Mouse (Mus musculus): ENCODE data around the gene Atxn7l2. TPM values are rescaled to one million over a fixed set of nuclear protein-coding genes. Genes with fewer than 3 reads are reported as not detected.

The Atxn7l2 gene
- 4.2 and 4.5 TPM in 2 replicates for total RNA-seq (2012; rRNA removed)
- total RNA-seq (2014; rRNA removed) = 3.4 and 3.8 TPM in 2 replicates
- polyA plus RNA-seq (2012; ENCODE audit: insufficient read length, low read depth) = 10.7 and 13.3 TPM in 2 replicates

DNA sequence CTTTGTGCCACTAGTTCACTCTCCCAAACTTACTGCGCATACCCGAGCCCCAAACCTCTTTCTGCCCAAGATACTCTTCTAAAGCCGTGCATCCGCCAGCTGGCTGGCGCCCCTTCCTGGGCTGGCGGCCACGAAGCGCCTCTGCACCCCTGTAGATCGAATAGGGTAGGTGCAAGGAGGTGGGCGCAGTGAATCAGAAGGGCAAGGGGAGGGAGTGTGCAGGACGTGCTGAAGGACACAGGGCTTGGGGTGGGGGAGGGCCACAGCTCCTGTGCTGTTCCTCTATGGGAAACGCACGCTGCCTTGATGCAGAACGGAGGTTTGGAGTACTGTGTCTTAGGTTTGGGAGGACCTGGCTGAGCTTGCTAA, at the start of gene Atxn7l2:
Gene Atxn7l2 (minus strand): TSS at position 164 of the 369 bp plus-strand sequence.
- Histone ChIP-seq H3K4me3 (replicated peaks in 1 of 3; ENCODE audit: low read depth in 2 of 3, low read length in 2 of 3, poor library complexity in 1 of 3) (peak within 1 kb of the TSS; percentile 60 to 80 (median 70)), H3K27me3 (replicated peaks) (peaks cover 41% of the 10 kb centered on the region), H3K4me2 (ENCODE audit: insufficient read depth, low read depth, poor library complexity, severe bottlenecking) (peak within 1 kb of the TSS; percentile 69), H3K36me3 (replicated peaks in 1 of 2; ENCODE audit: control insufficient read depth in 1 of 2, insufficient read depth in 1 of 2, low read length in 1 of 2) (peaks cover 3 to 27% of the 10 kb centered on the region in 2 experiments), H3K9me3 (replicated peaks; ENCODE audit: low read length) (no peaks in the 10 kb centered on the region), H3K9ac (ENCODE audit: insufficient read depth, low read depth) (peak within 1 kb of the TSS; percentile 80), H3K79me2 (replicated peaks; ENCODE audit: control insufficient read depth, extremely low read depth, insufficient read depth, poor library complexity, severe bottlenecking) (no peaks in the 10 kb centered on the region), H3K27ac (ENCODE audit: insufficient read depth, low read depth) (no peak within 1 kb of the TSS), H3K4me1 (ENCODE audit: control insufficient read depth in 1 of 2, insufficient read depth in 2 of 2) (peaks cover 5 to 20% of the 10 kb centered on the region in 2 experiments; a peak in 3 of 4 replicates)
- DNase-seq (ENCODE audit: extremely low read depth) = peak; percentile 58
- dilution Hi-C loops (cut with MboI; ENCODE audit: extremely low pct_ligation_motif_present, extremely low pct_unique_long_range_greater_than_20kb, low sequenced_read_pairs) (no loop called here), in situ Hi-C loops (cut with MboI; ENCODE audit: low pct_ligation_motif_present, low pct_unique_long_range_greater_than_20kb, low sequenced_read_pairs) (no loop called here)
- TF ChIP-seq BHLHE40 (IDR thresholded peaks at IDR 0.05; ENCODE audit: low read depth, low read length) = no peak
- TF ChIP-seq CTCF (conservative IDR thresholded peaks at IDR 0.05 in 1 of 2, IDR thresholded peaks at IDR 0.05 in 1 of 2; ENCODE audit: low read depth in 2 of 2, low read length in 2 of 2) = peak in 1 of 2 experiments; percentile 39; a peak in 2 of 4 replicates
- TF ChIP-seq POLR2A (IDR thresholded peaks at IDR 0.05; ENCODE audit: low read depth, low read length) = no peak
- TF ChIP-seq JUND (conservative IDR thresholded peaks at IDR 0.05; ENCODE audit: low read depth, low read length) = no peak
- no peak for TF ChIP-seq RAD21 (IDR thresholded peaks at IDR 0.05; ENCODE audit: low read depth, low read length)
- TF ChIP-seq RCOR1 (conservative IDR thresholded peaks at IDR 0.05; ENCODE audit: low read depth, low read length) = no peak
- no peak for TF ChIP-seq MAX (IDR thresholded peaks at IDR 0.05; ENCODE audit: low read length)
- TF ChIP-seq ZNF384 (IDR thresholded peaks at IDR 0.05; ENCODE audit: low read depth, low read length) = no peak
- no peak for TF ChIP-seq USF2 (conservative IDR thresholded peaks at IDR 0.05; ENCODE audit: low read depth, low read length)
- TF ChIP-seq E2F4 (IDR thresholded peaks at IDR 0.05; ENCODE audit: insufficient replicate concordance, low read depth, low read length) = no peak
- 0 out of 2 replicates have a peak, but pooled peaks have one; percentile 45 for TF ChIP-seq MXI1 (IDR thresholded peaks at IDR 0.05; ENCODE audit: low read depth, low read length)
- TF ChIP-seq MAZ (IDR thresholded peaks at IDR 0.05; ENCODE audit: low read depth, low read length) = no peak
- TF ChIP-seq GABPA (IDR thresholded peaks at IDR 0.05; ENCODE audit: insufficient replicate concordance, low read depth, low read length) = no peak
- TF ChIP-seq USF1 (IDR thresholded peaks at IDR 0.05; ENCODE audit: low read depth, low read length) = no peak
- peak; percentile 36; the same call in 1 of the 2 replicates for TF ChIP-seq CHD2 (IDR thresholded peaks at IDR 0.05; ENCODE audit: low read length)
- peak; percentile 7; the same call in 1 of the 2 replicates for TF ChIP-seq HCFC1 (IDR thresholded peaks at IDR 0.05; ENCODE audit: low read depth, low read length)
- no peak for TF ChIP-seq CHD1 (IDR thresholded peaks at IDR 0.05; ENCODE audit: low read depth, low read length)
- TF ChIP-seq ZMIZ1 (IDR thresholded peaks at IDR 0.05; ENCODE audit: low read depth, low read length) = no peak
- no peak for TF ChIP-seq MAFK (IDR thresholded peaks at IDR 0.05; ENCODE audit: insufficient replicate concordance, low read length)

GRCm38 (mm10) chr3:108259319-108259718, 48.6 kb upstream of the Atxn7l2 start:
- DNase-seq (ENCODE audit: extremely low read depth) = peak; percentile 48
- H3K27ac ChIP-seq (ENCODE audit: insufficient read depth, low read depth) = no peak overlapping the region
- H3K27me3 ChIP-seq (replicated peaks) = no peaks in the 10 kb centered on the region
- peaks cover 16 to 36% of the 10 kb centered on the region in 2 experiments for H3K36me3 ChIP-seq (replicated peaks in 1 of 2; ENCODE audit: control insufficient read depth in 1 of 2, insufficient read depth in 1 of 2, low read length in 1 of 2)
- in situ Hi-C loops (cut with MboI; ENCODE audit: low pct_ligation_motif_present, low pct_unique_long_range_greater_than_20kb, low sequenced_read_pairs) = loop anchor here (10.0 kb wide), 1 partner anchor 95 kb away; no protein-coding TSS in a partner anchor
- TF ChIP-seq MAFK (IDR thresholded peaks at IDR 0.05; ENCODE audit: insufficient replicate concordance, low read length) = peak; percentile 35; the same call in 1 of the 2 replicates
- no peak for TF ChIP-seq TBP (conservative IDR thresholded peaks at IDR 0.05; ENCODE audit: low read depth, low read length)
- TF ChIP-seq EP300 (IDR thresholded peaks at IDR 0.05; ENCODE audit: low read length) = 0 out of 2 replicates have a peak, but pooled peaks have one; percentile 22
- TF ChIP-seq CHD1 (IDR thresholded peaks at IDR 0.05; ENCODE audit: low read depth, low read length) = no peak
- TF ChIP-seq SIN3A (IDR thresholded peaks at IDR 0.05; ENCODE audit: low read length) = peak; percentile 34; the same call in 1 of the 2 replicates
- no peak for TF ChIP-seq TCF12 (IDR thresholded peaks at IDR 0.05; ENCODE audit: low read depth, low read length)
- peak; percentile 52; the same call in 1 of the 2 replicates for TF ChIP-seq MXI1 (IDR thresholded peaks at IDR 0.05; ENCODE audit: low read depth, low read length)
- TF ChIP-seq ZKSCAN1 (IDR thresholded peaks at IDR 0.05; ENCODE audit: borderline replicate concordance, low read depth, low read length) = no peak
- peak; percentile 62; the same call in 1 of the 2 replicates for TF ChIP-seq JUND (conservative IDR thresholded peaks at IDR 0.05; ENCODE audit: low read depth, low read length)
- TF ChIP-seq GABPA (IDR thresholded peaks at IDR 0.05; ENCODE audit: insufficient replicate concordance, low read depth, low read length) = no peak
- H3K9ac ChIP-seq (ENCODE audit: insufficient read depth, low read depth) = peak overlapping the region; percentile 87
- dilution Hi-C loops (cut with MboI; ENCODE audit: extremely low pct_ligation_motif_present, extremely low pct_unique_long_range_greater_than_20kb, low sequenced_read_pairs) = no loop called here
- H3K4me1 ChIP-seq (ENCODE audit: control insufficient read depth in 1 of 2, insufficient read depth in 2 of 2) = peaks cover 0 to 24% of the 10 kb centered on the region in 2 experiments; a peak in 2 of 4 replicates
- peak overlapping the region in 2 of 3 experiments; percentile 14 to 94 for H3K4me3 ChIP-seq (replicated peaks in 1 of 3; ENCODE audit: low read depth in 2 of 3, low read length in 2 of 3, poor library complexity in 1 of 3)
- H3K4me2 ChIP-seq (ENCODE audit: insufficient read depth, low read depth, poor library complexity, severe bottlenecking) = peak overlapping the region; percentile 97
- peaks cover 48% of the 10 kb centered on the region for H3K79me2 ChIP-seq (replicated peaks; ENCODE audit: control insufficient read depth, extremely low read depth, insufficient read depth, poor library complexity, severe bottlenecking)
- H3K9me3 ChIP-seq (replicated peaks; ENCODE audit: low read length) = no peaks in the 10 kb centered on the region

Measured in CH12.LX (cell line).